Mouse (Mus musculus) embryonic facial prominence, embryonic 13.5 days (tissue): ENCODE data around the gene Stpg4. TPM values are rescaled to one million over a fixed set of nuclear protein-coding genes. Genes with fewer than 3 reads are reported as not detected.
A peak's percentile ranks its signal among the peaks of the same experiment; 100 is the strongest.

ENCODE experiments used
- ATAC-seq: fragments of 200-750 bp; cut with Nextera tagmentation; 2 replicates; pipeline ENCODE4 v1.8.0; 2017; ENCODE audit warnings: low read depth; ENCODE audit not compliant: insufficient number of reproducible peaks, insufficient read depth, low FRiP score, low TSS enrichment
- H3K27ac ChIP-seq: fragments of 300-500 bp; sonication (generic); 2 replicates; pipeline ENCODE4 v1.5.1; 2015; ENCODE audit warnings: moderate library complexity, mild to moderate bottlenecking, inconsistent platforms
- H3K27me3 ChIP-seq: fragments of 300-500 bp; sonication (generic); 2 replicates; pipeline ENCODE4 v1.6.1; 2015; ENCODE audit warnings: mild to moderate bottlenecking, inconsistent platforms
- H3K36me3 ChIP-seq: fragments of 300-500 bp; sonication (generic); 2 replicates; pipeline ENCODE4 v1.6.1; 2015; ENCODE audit warnings: mild to moderate bottlenecking, inconsistent platforms
- H3K4me1 ChIP-seq: fragments of 300-500 bp; sonication (generic); 2 replicates; pipeline ENCODE4 v1.6.1; 2015; ENCODE audit warnings: inconsistent platforms
- H3K4me2 ChIP-seq: fragments of 300-500 bp; sonication (generic); 2 replicates; pipeline ENCODE4 v1.6.1; 2015; ENCODE audit warnings: moderate library complexity, mild to moderate bottlenecking, inconsistent platforms
- H3K4me3 ChIP-seq: fragments of 300-500 bp; sonication (generic); 2 replicates; pipeline ENCODE4 v1.5.1; 2015; ENCODE audit warnings: mild to moderate bottlenecking, inconsistent platforms
- H3K9ac ChIP-seq: fragments of 300-500 bp; sonication (generic); 2 replicates; pipeline ENCODE4 v1.6.1; 2015; ENCODE audit warnings: mild to moderate bottlenecking, inconsistent platforms
- H3K9me3 ChIP-seq: fragments of 300-500 bp; sonication (generic); 2 replicates; pipeline ENCODE4 v1.6.1; 2016; ENCODE audit warnings: inconsistent platforms
- WGBS: fragments of 180-500 bp; shearing (Covaris S2); methylation state at CpG from one replicate; pipeline ENCODE4 v1.1.7; 2015; ENCODE audit warnings: mixed read lengths; 5-methylcytosine and 5-hydroxymethylcytosine counted together
- polyA plus RNA-seq: library from polyadenylated mRNA; unstranded; fragments of >200 nt; fragmentation: Nextera tagmentation; extraction: Ambion mirVana; gene quantifications from 2 replicates; pipeline ENCODE4 v1.2.1, GENCODE M21; 2015

Gene Stpg4
- polyA plus RNA-seq: not detected in 2 replicates

- Histone ChIP-seq H3K4me2 (0 out of 2 replicates have a peak within 1 kb of the TSS, but pooled peaks have one; percentile 7), H3K4me3 (no peak within 1 kb of the TSS), H3K27ac (peak within 1 kb of the TSS; percentile 60), H3K4me1 (0 out of 2 replicates have a peak, but pooled peaks cover 3% of the 10 kb centered on the region), H3K36me3 (peaks cover 32% of the 10 kb centered on the region), H3K9me3 (no peaks in the 10 kb centered on the region), H3K9ac (no peak within 1 kb of the TSS), H3K27me3 (no peaks in the 10 kb centered on the region)
- ATAC-seq: no peak
- WGBS: 50% methylated on average over 24 of the region's 24 CpGs
Measured at GRCm38 (mm10) chr17:87427511-87427910, at the start of gene Stpg4. TSS of gene Stpg4 (minus strand) at chr17:87427741.

GRCm38 (mm10) chr17:87475356-87475755 lies 47.8 kb upstream of the Stpg4 start:
- no peaks in the 10 kb centered on the region for H3K9me3 ChIP-seq
- H3K27me3 ChIP-seq: no peaks in the 10 kb centered on the region; the same call in 1 of the 2 replicates
- no peaks in the 10 kb centered on the region for H3K36me3 ChIP-seq
- WGBS: 53% methylated on average over 8 of the region's 8 CpGs
- no peak for ATAC-seq
- no peak overlapping the region for H3K4me3 ChIP-seq
- peaks cover 41% of the 10 kb centered on the region for H3K4me1 ChIP-seq
- no peak overlapping the region for H3K4me2 ChIP-seq
- H3K9ac ChIP-seq: no peak overlapping the region
- no peak overlapping the region for H3K27ac ChIP-seq

GRCm38 (mm10) chr17:87474501-87474795 lies 46.9 kb upstream of the Stpg4 start:
- H3K27me3 ChIP-seq: no peaks in the 10 kb centered on the region; the same call in 1 of the 2 replicates
- no peaks in the 10 kb centered on the region for H3K9me3 ChIP-seq
- H3K4me2 ChIP-seq: peak overlapping the region; percentile 82
- H3K4me1 ChIP-seq: peaks cover 41% of the 10 kb centered on the region
- no peak for ATAC-seq
- H3K36me3 ChIP-seq: no peaks in the 10 kb centered on the region
- H3K9ac ChIP-seq: peak overlapping the region; percentile 64
- 0 out of 2 replicates have a peak overlapping the region, but pooled peaks have one; percentile 44 for H3K27ac ChIP-seq
- peak overlapping the region; percentile 43 for H3K4me3 ChIP-seq
- WGBS: under 1% methylated on average over 7 of the region's 7 CpGs

- H3K4me1 ChIP-seq: peaks cover 41% of the 10 kb centered on the region
- peak overlapping the region; percentile 44; the same call in 1 of the 2 replicates for H3K27ac ChIP-seq
- peak overlapping the region; percentile 43 for H3K4me3 ChIP-seq
- peak overlapping the region; percentile 82 for H3K4me2 ChIP-seq
- H3K9me3 ChIP-seq: no peaks in the 10 kb centered on the region
- ATAC-seq: peak; percentile 71
- no peaks in the 10 kb centered on the region for H3K36me3 ChIP-seq
- H3K9ac ChIP-seq: peak overlapping the region; percentile 64
- no peaks in the 10 kb centered on the region; the same call in 1 of the 2 replicates for H3K27me3 ChIP-seq
- under 1% methylated on average over 23 of the region's 23 CpGs for WGBS
Measured at GRCm38 (mm10) chr17:87473736-87474500, 46.4 kb upstream of the Stpg4 start.

- peaks cover 37% of the 10 kb centered on the region for H3K4me1 ChIP-seq
- no peaks in the 10 kb centered on the region for H3K9me3 ChIP-seq
- H3K27me3 ChIP-seq: no peaks in the 10 kb centered on the region; the same call in 1 of the 2 replicates
- peak overlapping the region; percentile 43 for H3K4me3 ChIP-seq
- peak overlapping the region; percentile 64 for H3K9ac ChIP-seq
- peak overlapping the region; percentile 44; the same call in 1 of the 2 replicates for H3K27ac ChIP-seq
- peak overlapping the region; percentile 82 for H3K4me2 ChIP-seq
- WGBS: 7% methylated on average over 9 of the region's 9 CpGs
- ATAC-seq: no peak
- no peaks in the 10 kb centered on the region for H3K36me3 ChIP-seq
Measured at GRCm38 (mm10) chr17:87473441-87473735, 45.8 kb upstream of the Stpg4 start.

- Histone ChIP-seq H3K36me3 (no peaks in the 10 kb centered on the region), H3K4me3 (no peak overlapping the region), H3K9ac (0 out of 2 replicates have a peak overlapping the region, but pooled peaks have one; percentile 64), H3K27ac (peak overlapping the region; percentile 44; the same call in 1 of the 2 replicates), H3K4me2 (peak overlapping the region; percentile 82), H3K9me3 (no peaks in the 10 kb centered on the region), H3K27me3 (no peaks in the 10 kb centered on the region; the same call in 1 of the 2 replicates), H3K4me1 (peaks cover 32% of the 10 kb centered on the region)
- 48% methylated on average over 10 of the region's 10 CpGs for WGBS
- no peak for ATAC-seq
Measured at GRCm38 (mm10) chr17:87472879-87473278, 45.3 kb upstream of the Stpg4 start.

- Histone ChIP-seq H3K4me2 (no peak overlapping the region), H3K27me3 (no peaks in the 10 kb centered on the region; the same call in 1 of the 2 replicates), H3K36me3 (no peaks in the 10 kb centered on the region), H3K9me3 (no peaks in the 10 kb centered on the region), H3K4me1 (peaks cover 28% of the 10 kb centered on the region), H3K9ac (no peak overlapping the region), H3K4me3 (no peak overlapping the region), H3K27ac (no peak overlapping the region)
- no peak for ATAC-seq
- 65% methylated on average over 6 of the region's 6 CpGs for WGBS
Measured at GRCm38 (mm10) chr17:87471661-87472060, 44.1 kb upstream of the Stpg4 start.

- Histone ChIP-seq H3K9ac (no peak overlapping the region), H3K27me3 (no peaks in the 10 kb centered on the region; the same call in 1 of the 2 replicates), H3K9me3 (no peaks in the 10 kb centered on the region), H3K4me1 (peaks cover 28% of the 10 kb centered on the region), H3K36me3 (no peaks in the 10 kb centered on the region), H3K4me3 (no peak overlapping the region), H3K27ac (no peak overlapping the region), H3K4me2 (no peak overlapping the region)
- 63% methylated on average over 8 of the region's 8 CpGs for WGBS
- ATAC-seq: no peak
Measured at GRCm38 (mm10) chr17:87470797-87471196, 43.3 kb upstream of the Stpg4 start.

GRCm38 (mm10) chr17:87470282-87470681 lies 42.7 kb upstream of the Stpg4 start:
- H3K27ac ChIP-seq: no peak overlapping the region
- WGBS: 70% methylated on average over 8 of the region's 8 CpGs
- peaks cover 22% of the 10 kb centered on the region for H3K4me1 ChIP-seq
- H3K36me3 ChIP-seq: no peaks in the 10 kb centered on the region
- H3K27me3 ChIP-seq: no peaks in the 10 kb centered on the region; the same call in 1 of the 2 replicates
- no peaks in the 10 kb centered on the region for H3K9me3 ChIP-seq
- ATAC-seq: no peak
- no peak overlapping the region for H3K9ac ChIP-seq
- no peak overlapping the region for H3K4me3 ChIP-seq
- no peak overlapping the region for H3K4me2 ChIP-seq

GRCm38 (mm10) chr17:87469428-87469827 lies 41.9 kb upstream of the Stpg4 start:
- H3K4me1 ChIP-seq: peaks cover 14% of the 10 kb centered on the region
- H3K27me3 ChIP-seq: no peaks in the 10 kb centered on the region; the same call in 1 of the 2 replicates
- H3K9ac ChIP-seq: no peak overlapping the region
- no peaks in the 10 kb centered on the region for H3K9me3 ChIP-seq
- ATAC-seq: no peak
- no peaks in the 10 kb centered on the region for H3K36me3 ChIP-seq
- H3K27ac ChIP-seq: no peak overlapping the region
- WGBS: 84% methylated on average over 8 of the region's 8 CpGs
- H3K4me2 ChIP-seq: no peak overlapping the region
- H3K4me3 ChIP-seq: no peak overlapping the region

- no peak overlapping the region for H3K27ac ChIP-seq
- H3K4me2 ChIP-seq: no peak overlapping the region
- H3K4me1 ChIP-seq: peaks cover 6% of the 10 kb centered on the region
- H3K9ac ChIP-seq: no peak overlapping the region
- H3K36me3 ChIP-seq: no peaks in the 10 kb centered on the region
- 63% methylated on average over 5 of the region's 5 CpGs for WGBS
- no peaks in the 10 kb centered on the region; the same call in 1 of the 2 replicates for H3K27me3 ChIP-seq
- ATAC-seq: no peak
- no peaks in the 10 kb centered on the region for H3K9me3 ChIP-seq
- no peak overlapping the region for H3K4me3 ChIP-seq
Measured at GRCm38 (mm10) chr17:87468616-87469015, 41.1 kb upstream of the Stpg4 start.

GRCm38 (mm10) chr17:87461499-87461896 lies 34.0 kb upstream of the Stpg4 start:
- H3K9ac ChIP-seq: no peak overlapping the region
- 49% methylated on average over 3 of the region's 3 CpGs for WGBS
- no peaks in the 10 kb centered on the region for H3K36me3 ChIP-seq
- no peak overlapping the region for H3K4me2 ChIP-seq
- peaks cover 41% of the 10 kb centered on the region for H3K4me1 ChIP-seq
- no peaks in the 10 kb centered on the region for H3K27me3 ChIP-seq
- no peak overlapping the region for H3K27ac ChIP-seq
- ATAC-seq: no peak
- H3K9me3 ChIP-seq: no peaks in the 10 kb centered on the region
- H3K4me3 ChIP-seq: no peak overlapping the region
